In the genomic region with DNA sequence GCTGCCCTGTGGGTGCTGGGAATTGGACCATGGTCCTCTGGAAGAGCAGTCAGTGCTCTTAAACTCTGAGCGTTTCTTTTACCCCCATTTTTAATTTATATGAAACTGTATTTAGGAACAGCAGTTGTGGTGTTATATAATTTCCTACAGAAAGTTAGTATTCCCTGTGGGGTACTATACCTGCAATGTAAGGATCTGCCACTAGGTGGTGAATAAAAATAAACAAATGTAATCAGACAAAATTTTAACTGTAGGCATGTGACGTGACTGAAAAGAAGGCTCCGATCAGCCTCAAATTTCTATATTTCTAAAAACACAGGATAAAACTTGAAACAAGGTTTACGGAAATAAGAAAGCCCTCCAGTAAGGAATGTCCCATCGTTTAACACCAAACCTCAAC, we compare ENCODE assay signal across 14 mouse cellular contexts.
DNase-seq lines count a peak whose midpoint lies in the region; ATAC-seq and TF ChIP-seq lines count a peak whose summit lies in the region.
"Had no signal": no experiment of that assay in that cellular context is flagged by ENCODE, and none has a peak within 500 bp of the region (broad histone marks: within the 10 kb centered on the region; RNA-seq: fewer than 3 reads in every experiment).

No protein-coding gene starts in this region.

- intact Hi-C loops in gastrocnemius, adult 2 months (cut with DNase I) = loop anchor here (5.0 kb wide), 1 partner anchor 80 kb away; a partner anchor contains a TSS

- WGBS in liver, adult 2 months = 73% methylated on average over 5 of the region's 5 CpGs
- 79% methylated on average over 5 of the region's 5 CpGs for WGBS in liver, embryonic 11.5 days
- 66% methylated on average over 5 of the region's 5 CpGs for WGBS in liver, embryonic 13.5 days (ENCODE audit: insufficient replicate concordance)

- ATAC-seq in liver, embryonic 11.5 days (replicated peaks; ENCODE audit: low FRiP score) = no peak
- no peak for ATAC-seq in liver, embryonic 13.5 days (ENCODE audit: low read depth)

- peak; percentile 61 for TF ChIP-seq CTCF in gastrocnemius, adult 2 months (IDR thresholded peaks at IDR 0.05)
- no peak for TF ChIP-seq CTCF in liver, adult 2 months (IDR thresholded peaks at IDR 0.05; ENCODE audit: low read depth, low read length)

- no peaks in the 10 kb centered on the region for H3K9me3 ChIP-seq in liver, embryonic 11.5 days (ENCODE audit: control insufficient read depth, low read length)
- no peaks in the 10 kb centered on the region for H3K9me3 ChIP-seq in liver, embryonic 13.5 days (replicated peaks)
- H3K9me3 ChIP-seq: heart, embryonic 12.5 days; hindbrain, embryonic 10.5 days; limb, embryonic 12.5 days had no signal

- H3K36me3 ChIP-seq in liver, adult 2 months (ENCODE audit: control insufficient read depth, insufficient read depth, low read length) = no peaks in the 10 kb centered on the region
- no peaks in the 10 kb centered on the region for H3K36me3 ChIP-seq in liver, embryonic 11.5 days (ENCODE audit: control insufficient read depth, insufficient read depth, low read length)
- H3K36me3 ChIP-seq in liver, embryonic 13.5 days = no peaks in the 10 kb centered on the region
- H3K36me3 ChIP-seq: heart, embryonic 12.5 days; hindbrain, embryonic 10.5 days; limb, embryonic 12.5 days had no signal

- no peak for DNase-seq in gastrocnemius, adult 2 months
- DNase-seq in gastrocnemius, postnatal 4 days (ENCODE audit: low spot score in 2 of 2) = no peak
- DNase-seq in liver, adult 2 months (ENCODE audit: extremely low read depth, low read depth, low spot score) = peak; percentile 27
- DNase-seq in liver, embryonic 11.5 days (ENCODE audit: low spot score) = no peak
- DNase-seq in 416B (ENCODE audit: low read depth) = peak; percentile 14
- no peak for DNase-seq in liver, embryonic 13.5 days
- DNase-seq in urinary bladder, postnatal 4 days (ENCODE audit: low spot score in 2 of 2) = no peak
- no peak for DNase-seq in adipocyte (ENCODE audit: low spot score)
- DNase-seq: cerebellum, adult 8-10 months; spleen, adult 18-20 months; thymus, adult 18-20 months had no signal

- H3K4me3 ChIP-seq in gastrocnemius, adult 2 months = no peak overlapping the region
- no peak overlapping the region for H3K4me3 ChIP-seq in liver, adult 2 months (ENCODE audit: insufficient read depth, low read depth, low read length)
- no peak overlapping the region for H3K4me3 ChIP-seq in liver, embryonic 11.5 days (ENCODE audit: low read depth, low read length)
- no peak overlapping the region for H3K4me3 ChIP-seq in liver, embryonic 13.5 days (replicated peaks)
- H3K4me3 ChIP-seq: heart, embryonic 12.5 days; hindbrain, embryonic 10.5 days; limb, embryonic 12.5 days had no signal

- TF ChIP-seq POLR2A in liver, adult 2 months (IDR thresholded peaks at IDR 0.05; ENCODE audit: extremely low read depth, insufficient read depth, low read length) = no peak

- H3K27ac ChIP-seq in gastrocnemius, adult 2 months = no peak overlapping the region
- H3K27ac ChIP-seq in liver, adult 2 months (replicated peaks; ENCODE audit: insufficient read depth, low read depth, low read length) = no peak overlapping the region
- no peak overlapping the region for H3K27ac ChIP-seq in liver, embryonic 11.5 days (ENCODE audit: low read depth, low read length)
- peak overlapping the region; percentile 90 for H3K27ac ChIP-seq in liver, embryonic 13.5 days
- H3K27ac ChIP-seq: hindbrain, embryonic 10.5 days; limb, embryonic 12.5 days had no signal

- no peak overlapping the region for H3K9ac ChIP-seq in liver, adult 2 months (ENCODE audit: low read depth, low read length)
- H3K9ac ChIP-seq in liver, embryonic 11.5 days (ENCODE audit: low read depth, low read length) = no peak overlapping the region
- H3K9ac ChIP-seq in liver, embryonic 13.5 days = no peak overlapping the region
- H3K9ac ChIP-seq: heart, embryonic 12.5 days; limb, embryonic 12.5 days had no signal

- H3K27me3 ChIP-seq in liver, adult 2 months (ENCODE audit: control insufficient read depth, insufficient read depth, low read length) = no peaks in the 10 kb centered on the region
- no peaks in the 10 kb centered on the region for H3K27me3 ChIP-seq in liver, embryonic 11.5 days (replicated peaks; ENCODE audit: control insufficient read depth, insufficient read depth, low read length)
- H3K27me3 ChIP-seq in liver, embryonic 13.5 days = no peaks in the 10 kb centered on the region
- H3K27me3 ChIP-seq: heart, embryonic 12.5 days; limb, embryonic 12.5 days had no signal

- peaks cover 8% of the 10 kb centered on the region; the same call in 1 of the 2 replicates for H3K79me2 ChIP-seq in liver, adult 2 months (ENCODE audit: control insufficient read depth, insufficient read depth, low read length)

- H3K4me1 ChIP-seq in liver, adult 2 months (ENCODE audit: control insufficient read depth, insufficient read depth, low read length) = peaks cover 4% of the 10 kb centered on the region
- peaks cover 44% of the 10 kb centered on the region for H3K4me1 ChIP-seq in liver, embryonic 11.5 days (replicated peaks; ENCODE audit: control insufficient read depth, insufficient read depth, low read length)
- peaks cover 97% of the 10 kb centered on the region for H3K4me1 ChIP-seq in liver, embryonic 13.5 days (replicated peaks)

- H3K4me2 ChIP-seq in liver, embryonic 11.5 days = no peak overlapping the region
- H3K4me2 ChIP-seq in liver, embryonic 13.5 days = no peak overlapping the region
- H3K4me2 ChIP-seq: heart, embryonic 12.5 days; limb, embryonic 12.5 days had no signal

Comparison
In these comparisons a context has a peak if more than half of its experiments do, and no peak if none do; other contexts are left out.
1. DNase-seq: peak in liver, adult 2 months (single experiment) and 416B (single experiment); none in gastrocnemius, adult 2 months (single experiment), gastrocnemius, postnatal 4 days (0 of 2), liver, embryonic 11.5 days (single experiment), liver, embryonic 13.5 days (single experiment), urinary bladder, postnatal 4 days (0 of 2) and adipocyte (single experiment).